Mouse (Mus musculus) heart, embryonic 11.5 days (tissue): ENCODE results near the gene Ascl1. TPM values are rescaled to one million over a fixed set of nuclear protein-coding genes. Genes with fewer than 3 reads are reported as not detected.

Experiments
- ATAC-seq: fragments of 200-750 bp; cut with Nextera tagmentation; replicated peaks from 2 replicates; pipeline ENCODE4 v1.8.0; 2017; ENCODE audit warnings: moderate library complexity; ENCODE audit not compliant: insufficient number of reproducible peaks, low FRiP score, low TSS enrichment
- H3K27ac ChIP-seq: fragments of 300-500 bp; sonication (generic); 2 replicates; pipeline ENCODE4 v1.5.1; 2014; ENCODE audit warnings: mild to moderate bottlenecking, low read depth, low read length
- H3K27me3 ChIP-seq: fragments of 300-500 bp; sonication (generic); 2 replicates; pipeline ENCODE4 v1.6.1; 2014; ENCODE audit warnings: mild to moderate bottlenecking, low read length, mixed read lengths; ENCODE audit not compliant: control insufficient read depth, insufficient read depth
- H3K36me3 ChIP-seq: fragments of 300-500 bp; sonication (generic); 2 replicates; pipeline ENCODE4 v1.6.1; 2014; ENCODE audit warnings: mild to moderate bottlenecking, low read length, moderate library complexity, mixed read lengths; ENCODE audit not compliant: control insufficient read depth, insufficient read depth
- H3K4me1 ChIP-seq: fragments of 300-500 bp; sonication (generic); 2 replicates; pipeline ENCODE4 v1.6.1; 2014; ENCODE audit warnings: low read length; ENCODE audit not compliant: control insufficient read depth, insufficient read depth
- H3K4me2 ChIP-seq: fragments of 300-500 bp; sonication (generic); 2 replicates; pipeline ENCODE4 v1.6.1; 2014; ENCODE audit warnings: mild to moderate bottlenecking, moderate library complexity
- H3K4me3 ChIP-seq: fragments of 300-500 bp; sonication (generic); 2 replicates; pipeline ENCODE4 v1.5.1; 2014; ENCODE audit warnings: low read depth, low read length
- H3K9ac ChIP-seq: fragments of 300-500 bp; sonication (generic); 2 replicates; pipeline ENCODE4 v1.6.1; 2014; ENCODE audit warnings: mild to moderate bottlenecking, low read depth, low read length, moderate library complexity
- H3K9me3 ChIP-seq: fragments of 300-500 bp; sonication (generic); replicated peaks from 2 replicates; pipeline ENCODE4 v1.6.1; 2016; ENCODE audit warnings: low read length; ENCODE audit not compliant: control insufficient read depth
- WGBS: fragments of 180-500 bp; shearing (Covaris S2); extraction: QIAGEN DNeasy Blood & Tissue Kit; methylation state at CpG from one replicate; pipeline ENCODE4 v1.1.7; 2014; ENCODE audit not compliant: insufficient replicate concordance; 5-methylcytosine and 5-hydroxymethylcytosine counted together
- polyA plus RNA-seq: library from polyadenylated mRNA; unstranded; fragments of >200 nt; fragmentation: Nextera tagmentation; extraction: Ambion mirVana; gene quantifications from 2 replicates; pipeline ENCODE4 v1.2.1, GENCODE M21; 2014

Ascl1 gene
- polyA plus RNA-seq: 0.11 and 0.20 TPM in 2 replicates

DNA sequence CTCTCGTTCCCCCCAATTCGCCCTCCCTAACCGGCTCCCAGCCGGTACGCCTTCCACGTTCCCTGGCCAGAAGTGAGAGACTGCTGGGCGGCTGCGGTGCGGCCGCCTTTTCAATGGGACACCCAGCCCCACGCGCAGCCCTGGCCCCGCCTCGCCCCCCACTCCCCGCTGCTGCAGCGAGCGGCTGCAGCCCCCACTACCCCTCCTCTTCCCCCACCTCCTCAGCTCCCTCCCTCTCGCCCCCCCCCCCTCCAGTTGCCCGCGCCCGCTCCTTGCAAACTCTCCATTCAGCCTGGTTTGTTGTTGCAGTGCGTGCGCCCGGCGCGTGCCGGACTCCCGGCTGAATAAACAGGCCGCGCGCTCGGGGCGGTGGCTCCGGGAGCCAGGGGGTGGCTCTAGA, at the start of gene Ascl1:
Gene Ascl1, minus strand, starts transcription at position 85 of the 400 bp plus-strand sequence.
- Histone ChIP-seq H3K4me2 (peak within 1 kb of the TSS; percentile 99), H3K9ac (peak within 1 kb of the TSS; percentile 39; the same call in 1 of the 2 replicates), H3K4me3 (peak within 1 kb of the TSS; percentile 70), H3K9me3 (0 out of 2 replicates have a peak, but pooled peaks cover 3% of the 10 kb centered on the region), H3K4me1 (peaks cover 3% of the 10 kb centered on the region; the same call in 1 of the 2 replicates), H3K27me3 (peaks cover 78% of the 10 kb centered on the region), H3K36me3 (no peaks in the 10 kb centered on the region), H3K27ac (no peak within 1 kb of the TSS)
- WGBS: 0% methylated on average over 28 of the region's 34 CpGs
- no peak for ATAC-seq

DNA sequence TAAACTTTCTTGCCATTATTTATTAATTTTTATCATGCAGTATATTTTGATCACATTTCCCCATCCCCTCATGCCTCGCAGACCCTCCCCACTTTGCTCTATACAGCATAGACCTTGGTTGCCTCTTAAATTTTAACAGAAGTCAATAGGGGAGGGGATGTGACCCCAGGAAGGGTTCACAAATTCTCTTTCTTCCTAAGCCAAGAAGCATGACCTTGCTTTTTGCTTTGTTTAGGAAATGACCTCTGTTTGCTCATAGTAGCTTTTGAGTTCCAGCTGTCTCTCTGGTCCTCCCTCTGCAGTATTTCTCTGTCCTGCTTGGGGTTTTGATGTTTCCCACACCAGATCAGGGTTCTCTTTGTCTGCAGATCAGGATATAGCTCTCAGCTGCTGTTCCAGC, 40.7 kb upstream of the Ascl1 start:
- 70% methylated on average over 1 of the region's 1 CpGs for WGBS
- Histone ChIP-seq H3K27ac (no peak overlapping the region), H3K9ac (no peak overlapping the region), H3K27me3 (no peaks in the 10 kb centered on the region), H3K4me2 (no peak overlapping the region), H3K4me3 (no peak overlapping the region), H3K36me3 (no peaks in the 10 kb centered on the region), H3K4me1 (no peaks in the 10 kb centered on the region), H3K9me3 (no peaks in the 10 kb centered on the region)
- ATAC-seq: no peak

- H3K9ac ChIP-seq: no peak within 1 kb of the TSS
- no peaks in the 10 kb centered on the region for H3K4me1 ChIP-seq
- 84% methylated on average over 5 of the region's 5 CpGs for WGBS
- H3K9me3 ChIP-seq: no peaks in the 10 kb centered on the region
- H3K4me3 ChIP-seq: no peak within 1 kb of the TSS
- no peak within 1 kb of the TSS for H3K27ac ChIP-seq
- H3K36me3 ChIP-seq: no peaks in the 10 kb centered on the region
- no peak within 1 kb of the TSS for H3K4me2 ChIP-seq
- H3K27me3 ChIP-seq: no peaks in the 10 kb centered on the region
- ATAC-seq: 0 out of 2 replicates have a peak, but pooled peaks have one; percentile 35
These were observed 28.2 kb upstream of the Ascl1 start, which contains the start of gene Pah for GRCm38 (mm10) chr10:87521646-87522045. TSS of gene Pah (plus strand) at chr10:87521795.

- H3K9ac ChIP-seq: no peak overlapping the region
- H3K27me3 ChIP-seq: no peaks in the 10 kb centered on the region
- H3K4me3 ChIP-seq: no peak overlapping the region
- H3K4me2 ChIP-seq: no peak overlapping the region
- no peak overlapping the region for H3K27ac ChIP-seq
- H3K9me3 ChIP-seq: no peaks in the 10 kb centered on the region
- no peak for ATAC-seq
- no peaks in the 10 kb centered on the region for H3K36me3 ChIP-seq
- no peaks in the 10 kb centered on the region for H3K4me1 ChIP-seq
- WGBS: 69% methylated on average over 4 of the region's 4 CpGs
These were observed 27.1 kb upstream of the Ascl1 start for GRCm38 (mm10) chr10:87520401-87521116.

- no peak for ATAC-seq
- Histone ChIP-seq H3K9ac (no peak overlapping the region), H3K27ac (no peak overlapping the region), H3K4me3 (no peak overlapping the region), H3K4me1 (no peaks in the 10 kb centered on the region), H3K9me3 (no peaks in the 10 kb centered on the region), H3K27me3 (no peaks in the 10 kb centered on the region), H3K4me2 (no peak overlapping the region), H3K36me3 (no peaks in the 10 kb centered on the region)
- 77% methylated on average over 2 of the region's 2 CpGs for WGBS
These were observed 25.1 kb upstream of the Ascl1 start for GRCm38 (mm10) chr10:87518585-87518984.

DNA sequence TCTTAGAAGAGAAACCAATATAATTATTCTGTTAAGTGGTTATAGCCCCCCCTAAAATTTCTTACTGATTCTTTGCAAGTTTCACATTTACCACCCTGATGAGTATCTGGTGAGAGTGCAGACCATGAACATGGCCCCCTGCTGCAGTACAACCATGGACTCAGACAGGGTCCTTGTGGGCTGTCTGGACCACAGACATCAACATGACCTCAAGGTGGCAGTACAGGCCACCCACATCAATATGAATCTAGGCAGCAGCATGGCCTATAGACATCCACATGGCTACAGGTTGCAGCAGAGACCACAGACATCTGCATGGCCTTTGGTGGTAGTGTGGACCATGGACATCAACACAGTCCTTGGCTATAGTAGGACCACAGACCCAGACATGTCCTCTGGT, 19.6 kb upstream of the Ascl1 start:
- H3K4me1 ChIP-seq: no peaks in the 10 kb centered on the region
- no peak overlapping the region for H3K4me3 ChIP-seq
- ATAC-seq: no peak
- no peaks in the 10 kb centered on the region for H3K9me3 ChIP-seq
- H3K9ac ChIP-seq: no peak overlapping the region
- H3K27me3 ChIP-seq: no peaks in the 10 kb centered on the region
- no peak overlapping the region for H3K4me2 ChIP-seq
- H3K27ac ChIP-seq: no peak overlapping the region
- no peaks in the 10 kb centered on the region for H3K36me3 ChIP-seq

DNA sequence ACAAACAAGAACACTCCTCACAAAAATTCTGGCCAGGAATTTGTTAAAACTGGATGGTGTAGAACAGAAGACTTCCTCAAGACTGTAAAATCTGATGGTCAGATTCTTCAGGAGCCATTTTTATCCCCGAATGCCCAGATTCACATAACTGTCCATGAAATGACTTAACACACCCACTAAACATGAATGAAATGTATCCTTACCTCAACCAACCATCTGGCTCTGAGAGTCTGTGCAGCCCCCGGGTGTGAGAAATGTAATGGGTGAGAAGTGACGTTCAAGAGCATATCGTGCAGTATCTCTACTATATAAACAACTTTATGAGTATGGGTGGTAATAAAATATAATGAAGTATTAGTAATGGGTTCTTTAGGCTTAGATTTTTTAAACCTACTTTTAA, 15.1 kb upstream of the Ascl1 start:
- no peaks in the 10 kb centered on the region for H3K36me3 ChIP-seq
- ATAC-seq: no peak
- H3K4me2 ChIP-seq: no peak overlapping the region
- WGBS: 86% methylated on average over 4 of the region's 4 CpGs
- H3K9ac ChIP-seq: no peak overlapping the region
- no peaks in the 10 kb centered on the region for H3K9me3 ChIP-seq
- H3K27ac ChIP-seq: no peak overlapping the region
- no peaks in the 10 kb centered on the region for H3K4me1 ChIP-seq
- H3K4me3 ChIP-seq: no peak overlapping the region
- peaks cover 7% of the 10 kb centered on the region for H3K27me3 ChIP-seq

DNA sequence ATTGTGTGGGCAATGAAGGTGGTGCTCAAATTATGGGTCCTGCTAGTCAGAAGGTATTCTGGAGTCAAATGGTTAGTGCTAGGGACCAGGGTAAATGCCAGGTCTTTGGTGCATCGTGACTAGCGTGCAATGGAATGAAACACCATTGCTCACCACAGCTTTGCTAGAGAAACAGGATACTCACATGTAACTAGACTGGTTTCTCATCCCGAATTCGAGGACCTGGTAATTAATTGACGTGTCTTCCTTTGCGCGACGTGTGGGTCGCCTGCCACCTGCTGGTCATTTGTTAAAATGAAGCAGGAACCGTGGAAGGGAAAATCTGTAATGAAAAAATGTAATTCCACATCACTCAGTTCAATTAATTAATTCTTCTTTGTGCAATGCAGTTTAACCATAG, 10.5 kb upstream of the Ascl1 start:
- Histone ChIP-seq H3K4me2 (no peak overlapping the region), H3K27ac (no peak overlapping the region), H3K4me1 (no peaks in the 10 kb centered on the region), H3K9ac (no peak overlapping the region), H3K9me3 (no peaks in the 10 kb centered on the region), H3K4me3 (no peak overlapping the region), H3K36me3 (no peaks in the 10 kb centered on the region), H3K27me3 (peaks cover 46% of the 10 kb centered on the region)
- no peak for ATAC-seq
- 3% methylated on average over 10 of the region's 10 CpGs for WGBS

- Histone ChIP-seq H3K27ac (no peak overlapping the region), H3K9me3 (0 out of 2 replicates have a peak, but pooled peaks cover 3% of the 10 kb centered on the region), H3K4me2 (no peak overlapping the region), H3K4me1 (no peaks in the 10 kb centered on the region), H3K27me3 (peaks cover 53% of the 10 kb centered on the region), H3K36me3 (no peaks in the 10 kb centered on the region), H3K4me3 (no peak overlapping the region), H3K9ac (no peak overlapping the region)
- WGBS: 27% methylated on average over 5 of the region's 5 CpGs
- ATAC-seq: no peak
These were observed 8.8 kb upstream of the Ascl1 start for GRCm38 (mm10) chr10:87502283-87502682.
